30 mouse cellular contexts compared by ENCODE assay signal in the genomic region with DNA sequence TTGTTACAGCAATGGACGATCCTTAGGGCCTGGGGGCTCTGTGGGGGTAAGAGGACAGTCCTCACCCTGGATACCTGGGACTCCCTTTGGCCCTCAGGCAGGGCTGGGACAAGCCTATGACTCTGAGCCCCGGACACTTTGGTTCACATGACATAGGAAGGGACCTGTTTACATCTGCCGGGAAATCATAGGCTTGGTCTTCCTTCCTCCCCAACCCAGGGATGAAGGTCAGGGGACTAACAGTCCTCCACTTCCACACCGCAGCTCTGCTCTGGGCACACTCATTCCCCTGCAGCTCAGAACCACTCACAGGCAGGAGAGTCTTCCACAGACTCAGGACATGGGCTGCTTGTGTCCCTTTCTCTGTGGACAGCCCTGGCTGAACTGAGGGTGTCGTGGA. TPM values are rescaled to one million over a fixed set of nuclear protein-coding genes. Genes with fewer than 3 reads are reported as not detected.
"Had no signal": no experiment of that assay in that cellular context is flagged by ENCODE, and none has a peak within 500 bp of the region (broad histone marks: within the 10 kb centered on the region; RNA-seq: fewer than 3 reads in every experiment).

No protein-coding gene starts in this region.

- H3K27me3 ChIP-seq: heart, embryonic 13.5 days; heart, embryonic 15.5 days; kidney, embryonic 15.5 days; limb, embryonic 15.5 days had no signal

- H3K9me3 ChIP-seq: heart, embryonic 13.5 days; heart, embryonic 15.5 days; kidney, embryonic 15.5 days; limb, embryonic 13.5 days; limb, embryonic 15.5 days had no signal

- H3K9ac ChIP-seq: forebrain, postnatal 0 days; heart, embryonic 13.5 days; heart, embryonic 15.5 days; hindbrain, embryonic 14.5 days; kidney, embryonic 15.5 days; limb, embryonic 15.5 days had no signal

- H3K4me2 ChIP-seq: heart, embryonic 11.5 days; heart, embryonic 13.5 days; heart, embryonic 15.5 days; hindbrain, embryonic 14.5 days; kidney, embryonic 15.5 days; limb, embryonic 13.5 days; limb, embryonic 15.5 days had no signal

- ATAC-seq: forebrain, postnatal 0 days; hindbrain, postnatal 0 days had no signal

- H3K27ac ChIP-seq: heart, adult 2 months; heart, embryonic 13.5 days; heart, embryonic 15.5 days; hindbrain, embryonic 14.5 days; hindbrain, postnatal 0 days; kidney, embryonic 15.5 days; kidney, postnatal 0 days; limb, embryonic 13.5 days; limb, embryonic 15.5 days had no signal

- DNase-seq: forebrain, postnatal 0 days; gastrocnemius, postnatal 14 days; gastrocnemius, postnatal 36 days; heart, adult 11 months; heart, adult 2 months; heart, postnatal 14 days; heart, postnatal 36 days; kidney, adult 11 months; kidney, adult 2 months; kidney, adult 9 months; kidney, postnatal 14 days; kidney, postnatal 36 days; layer of hippocampus, adult 9-11 months; layer of hippocampus, postnatal 36 days; left cerebral cortex, postnatal 4 days had no signal

- H3K4me3 ChIP-seq: heart, adult 2 months; heart, embryonic 13.5 days; heart, embryonic 15.5 days; kidney, embryonic 15.5 days; limb, embryonic 13.5 days; limb, embryonic 15.5 days had no signal

RNA-seq across cellular contexts. Expression of a gene that starts 16.5 kb away (rescaled TPM):
- polyA plus RNA-seq: heart, embryonic 11.5 days; heart, postnatal 0 days; hindbrain, embryonic 11.5 days; intestine, embryonic 14.5 days; kidney, embryonic 15.5 days; large intestine, adult 2 months; liver, adult 2 months had no signal

RNA-seq across cellular contexts. Expression of a gene that starts 20.4 kb away (rescaled TPM):
- polyA plus RNA-seq: heart, embryonic 11.5 days; limb, embryonic 11.5 days had no signal
